Comparison of ENCODE assay signal across 23 mouse cellular contexts in the genomic region with DNA sequence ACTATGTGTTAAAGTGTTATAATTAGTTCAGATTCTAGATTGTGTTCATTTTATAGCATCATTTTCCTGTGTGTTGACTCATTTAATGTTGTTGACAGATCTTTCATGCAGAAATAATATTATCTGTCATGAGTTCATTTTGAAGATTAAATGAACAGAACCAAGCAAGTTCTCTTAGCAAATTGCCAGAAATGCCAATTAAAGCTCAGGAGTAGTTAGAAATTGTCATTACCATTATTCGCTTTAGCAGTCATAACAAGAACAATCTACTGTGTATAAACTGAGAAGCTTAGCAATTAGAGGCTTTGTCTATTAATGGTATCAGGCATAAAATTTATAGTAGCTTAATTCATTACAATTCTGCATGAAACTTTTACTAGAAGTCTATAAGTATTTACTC.
DNase-seq lines count a peak whose midpoint lies in the region; ATAC-seq and TF ChIP-seq lines count a peak whose summit lies in the region.
"Had no signal": no experiment of that assay in that cellular context is flagged by ENCODE, and none has a peak within 500 bp of the region (broad histone marks: within the 10 kb centered on the region; RNA-seq: fewer than 3 reads in every experiment).

No protein-coding gene starts in this region.

- H3K9me3 ChIP-seq in hindbrain, embryonic 14.5 days (ENCODE audit: control insufficient read depth, low read length): no peaks in the 10 kb centered on the region
- H3K9me3 ChIP-seq in hindbrain, embryonic 16.5 days (ENCODE audit: control insufficient read depth, low read length): no peaks in the 10 kb centered on the region
- H3K9me3 ChIP-seq: G1E had no signal

- no peak for TF ChIP-seq POLR2A in lung, adult 2 months (IDR thresholded peaks at IDR 0.05; ENCODE audit: borderline replicate concordance, extremely low read depth, low read depth, low read length)

- no peak overlapping the region for H3K27ac ChIP-seq in hindbrain, embryonic 14.5 days
- no peak overlapping the region for H3K27ac ChIP-seq in hindbrain, embryonic 16.5 days (ENCODE audit: low read depth, low read length)

- no peaks in the 10 kb centered on the region for H3K4me1 ChIP-seq in hindbrain, embryonic 14.5 days (replicated peaks; ENCODE audit: control insufficient read depth, insufficient read depth, low read length)
- no peaks in the 10 kb centered on the region for H3K4me1 ChIP-seq in hindbrain, embryonic 16.5 days (ENCODE audit: control insufficient read depth, insufficient read depth, low read depth, low read length)
- no peaks in the 10 kb centered on the region for H3K4me1 ChIP-seq in lung, adult 2 months (ENCODE audit: control insufficient read depth, insufficient read depth, low read length)

- H3K36me3 ChIP-seq in hindbrain, embryonic 14.5 days (replicated peaks; ENCODE audit: control insufficient read depth, insufficient read depth): no peaks in the 10 kb centered on the region
- H3K36me3 ChIP-seq in hindbrain, embryonic 16.5 days (ENCODE audit: control insufficient read depth, insufficient read depth, low read length): no peaks in the 10 kb centered on the region
- H3K36me3 ChIP-seq: G1E had no signal

- peak; percentile 61 for DNase-seq in Muller cell, postnatal 12 days (ENCODE audit: inconsistent ontology term)
- DNase-seq in retina, adult 2 months (ENCODE audit: low read depth, low spot score): peak; percentile 2
- peak; percentile 57 for DNase-seq in retina, embryonic 14.5 days (ENCODE audit: low spot score)
- DNase-seq in retina, postnatal 1 day: peak; percentile 71
- no peak for DNase-seq in gastrocnemius, postnatal 4 days (ENCODE audit: low spot score in 2 of 2)
- DNase-seq in hindbrain, embryonic 14.5 days (ENCODE audit: low spot score): no peak
- no peak for DNase-seq in lung, adult 2 months
- DNase-seq: adrenal gland, adult 2 months; adrenal gland, adult 8-10 months; adrenal gland, postnatal 10 days; adrenal gland, postnatal 14 days; adrenal gland, postnatal 25 days; adrenal gland, postnatal 36 days; B cell, adult 2 months; cerebellum, adult 11 months; cerebellum, adult 11-12 months; cerebellum, adult 18-20 months had no signal

- no peak overlapping the region for H3K9ac ChIP-seq in hindbrain, embryonic 14.5 days
- no peak overlapping the region for H3K9ac ChIP-seq in hindbrain, embryonic 16.5 days (ENCODE audit: low read depth, low read length)

- 89% methylated on average over 1 of the region's 1 CpGs for WGBS in hindbrain, embryonic 14.5 days
- WGBS in hindbrain, embryonic 16.5 days: 87% methylated on average over 1 of the region's 1 CpGs
- WGBS in lung, adult 2 months: 92% methylated on average over 1 of the region's 1 CpGs

- no peak for ATAC-seq in hindbrain, embryonic 14.5 days (ENCODE audit: low FRiP score)
- no peak for ATAC-seq in hindbrain, embryonic 16.5 days
- ATAC-seq: activated CD4-positive, CD25-positive, alpha-beta regulatory T cell, adult 4 months; CD4-positive, CD25-positive, alpha-beta regulatory T cell, adult 4 months; Patski had no signal

- no peak for TF ChIP-seq CTCF in lung, adult 2 months (IDR thresholded peaks at IDR 0.05; ENCODE audit: insufficient read depth, low read length)

- H3K4me2 ChIP-seq in hindbrain, embryonic 14.5 days (replicated peaks): no peak overlapping the region
- no peak overlapping the region for H3K4me2 ChIP-seq in hindbrain, embryonic 16.5 days (ENCODE audit: low read length)

- no peaks in the 10 kb centered on the region for H3K27me3 ChIP-seq in hindbrain, embryonic 14.5 days (ENCODE audit: control insufficient read depth, insufficient read depth, low read length)
- no peaks in the 10 kb centered on the region for H3K27me3 ChIP-seq in hindbrain, embryonic 16.5 days (replicated peaks; ENCODE audit: control insufficient read depth, insufficient read depth, low read length)
- H3K27me3 ChIP-seq: CH12.LX, Patski had no signal

- H3K4me3 ChIP-seq in hindbrain, embryonic 14.5 days (replicated peaks; ENCODE audit: low read length): no peak overlapping the region
- H3K4me3 ChIP-seq in hindbrain, embryonic 16.5 days (ENCODE audit: low read length): no peak overlapping the region
- H3K4me3 ChIP-seq in lung, adult 2 months (replicated peaks; ENCODE audit: extremely low read depth, low read depth, low read length): no peak overlapping the region

Comparison
In these comparisons a context has a peak if more than half of its experiments do, and no peak if none do; other contexts are left out.
1. DNase-seq: peak in Muller cell, postnatal 12 days (single experiment), retina, adult 2 months (single experiment), retina, embryonic 14.5 days (single experiment) and retina, postnatal 1 day (single experiment); none in gastrocnemius, postnatal 4 days (0 of 2), hindbrain, embryonic 14.5 days (single experiment) and lung, adult 2 months (single experiment).